ENCODE assay signal across 8 mouse cellular contexts in genomic region chr17:6316379-6317126, GRCm38 (mm10). TPM values are rescaled to one million over a fixed set of nuclear protein-coding genes. Genes with fewer than 3 reads are reported as not detected.
DNase-seq lines count a peak whose midpoint lies in the region; ATAC-seq and TF ChIP-seq lines count a peak whose summit lies in the region.
"Not testable (repeated sequence)": the region's sequence is repeated elsewhere in the genome, so short reads cannot be mapped to it uniquely, and the experiment has no call there.

No protein-coding gene starts in this region.

- H3K9ac ChIP-seq in hindbrain, embryonic 15.5 days: peak overlapping the region; percentile 55

- H3K4me3 ChIP-seq in gastrocnemius, adult 2 months: peak overlapping the region; percentile 75
- peak overlapping the region; percentile 44 for H3K4me3 ChIP-seq in hindbrain, embryonic 15.5 days
- peak overlapping the region; percentile 48 for H3K4me3 ChIP-seq in left cerebral cortex, adult 2 months

- TF ChIP-seq CTCF in Patski (IDR thresholded peaks at IDR 0.05); gastrocnemius, adult 2 months (IDR thresholded peaks at IDR 0.05); left cerebral cortex, adult 2 months (IDR thresholded peaks at IDR 0.05): not testable (repeated sequence)

- CTCF ChIA-PET in Patski (lab: Charles Lee): not testable (repeated sequence)

- peak; percentile 40 for ATAC-seq in Patski
- peak; percentile 53 for ATAC-seq in hindbrain, embryonic 15.5 days (ENCODE audit: low FRiP score, low read depth)

- 2% methylated on average over 38 of the region's 38 CpGs for WGBS in hindbrain, embryonic 15.5 days

- not testable (repeated sequence) for DNase-seq in Patski (ENCODE audit: low read depth, low spot score)
- peak; percentile 73 to 81 for DNase-seq in cerebellum, postnatal 4 days (ENCODE audit: low spot score in 2 of 2)
- peak; percentile 67 for DNase-seq in gastrocnemius, adult 2 months
- DNase-seq in left cerebral cortex, adult 2 months (ENCODE audit: extremely low spot score in 1 of 2, low spot score in 2 of 2): peak; percentile 63 to 64
- peak; percentile 65 for DNase-seq in lung, postnatal 36 days
- peak; percentile 68 for DNase-seq in retina, postnatal 1 day
- peak; percentile 77 to 86 for DNase-seq in thymus, postnatal 36 days

- intact Hi-C loops in gastrocnemius, adult 2 months (cut with DNase I); left cerebral cortex, adult 2 months (cut with DNase I): not testable (repeated sequence)

- H3K27ac ChIP-seq in gastrocnemius, adult 2 months: peak overlapping the region; percentile 54; the same call in 1 of the 2 replicates
- H3K27ac ChIP-seq in hindbrain, embryonic 15.5 days (replicated peaks): peak overlapping the region; percentile 84
- H3K27ac ChIP-seq in left cerebral cortex, adult 2 months: peak overlapping the region; percentile 56; the same call in 1 of the 2 replicates

- in situ Hi-C loops in Patski (cut with MboI; ENCODE audit: low pct_unique_long_range_greater_than_20kb): not testable (repeated sequence)

- not testable (repeated sequence) for H3K9me3 ChIP-seq in hindbrain, embryonic 15.5 days

- H3K27me3 ChIP-seq in Patski; hindbrain, embryonic 15.5 days: not testable (repeated sequence)

- not testable (repeated sequence) for H3K36me3 ChIP-seq in hindbrain, embryonic 15.5 days

- peak overlapping the region; percentile 60 for H3K4me2 ChIP-seq in hindbrain, embryonic 15.5 days

- POLR2A ChIA-PET in Patski (lab: Charles Lee): not testable (repeated sequence)

- H3K4me1 ChIP-seq in hindbrain, embryonic 15.5 days (replicated peaks): not testable (repeated sequence)

RNA-seq across cellular contexts. Expression of gene Dynlt1a, which starts 0.7 kb away (rescaled TPM):
- 5.7 TPM for polyA plus RNA-seq in Patski (2021)
- total RNA-seq in gastrocnemius, adult 2 months (2021): 1 to 10 TPM; 3.7 to 4.7 TPM
- polyA plus RNA-seq in hindbrain, embryonic 15.5 days (2015; fragmentation: Nextera tagmentation; extraction: Ambion mirVana): 50.2 and 52.7 TPM in 2 replicates
- 10 to 100 TPM; 12.2 to 17.0 TPM for total RNA-seq in left cerebral cortex, adult 2 months (2021)

RNA-seq across cellular contexts. Expression of gene Tmem181a, which starts 59.9 kb away (rescaled TPM):
- polyA plus RNA-seq in Patski (2021): 8.5 TPM
- total RNA-seq in gastrocnemius, adult 2 months (2021): 1 to 10 TPM; 4.0 to 6.0 TPM
- polyA plus RNA-seq in hindbrain, embryonic 15.5 days (2015; fragmentation: Nextera tagmentation; extraction: Ambion mirVana): 53.2 and 58.4 TPM in 2 replicates
- total RNA-seq in left cerebral cortex, adult 2 months (2021): 10 to 100 TPM; 62.8 to 63.6 TPM

Comparison
In these comparisons a context has a peak if more than half of its experiments do, and no peak if none do; other contexts are left out.
1. RNA of gene Tmem181a, which starts 59.9 kb away (total RNA-seq): 62.8 to 63.6 TPM in left cerebral cortex, adult 2 months; 4.0 to 6.0 TPM in gastrocnemius, adult 2 months; every median in the first group is over 4 times any median in the second.
2. Peak in every context shown above with its lines, with median percentiles within 50 percentile points of each other: H3K27ac ChIP-seq and H3K4me3 ChIP-seq.